8 mouse cellular contexts compared by ENCODE assay signal in genomic region chr8:80314826-80315225, GRCm38 (mm10).
A peak's percentile ranks its signal among the peaks of the same experiment; 100 is the strongest.
DNase-seq lines count a peak whose midpoint lies in the region; ATAC-seq and TF ChIP-seq lines count a peak whose summit lies in the region.

No protein-coding gene starts in this region.

- WGBS in kidney, postnatal 0 days: 8% methylated on average over 7 of the region's 7 CpGs

- no peaks in the 10 kb centered on the region for H3K9me3 ChIP-seq in kidney, postnatal 0 days (replicated peaks; ENCODE audit: low read length)

- no peak for TF ChIP-seq CTCF in kidney, postnatal 0 days (IDR thresholded peaks at IDR 0.05; ENCODE audit: low read depth)

- peaks cover 3% of the 10 kb centered on the region; the same call in 1 of the 2 replicates for H3K27me3 ChIP-seq in kidney, postnatal 0 days (ENCODE audit: insufficient read depth, low read length)

- H3K4me1 ChIP-seq in kidney, postnatal 0 days (replicated peaks; ENCODE audit: insufficient read depth, low read length): peaks cover 16% of the 10 kb centered on the region; the same call in 1 of the 2 replicates

- H3K9ac ChIP-seq in kidney, postnatal 0 days (ENCODE audit: low read depth, low read length): no peak overlapping the region

- peak; percentile 44 to 59 for DNase-seq in cerebellum, postnatal 10 days
- DNase-seq in cerebellum, adult 9-11 months: no peak
- DNase-seq in NIH3T3 (ENCODE audit: low read depth): peak; percentile 69
- DNase-seq in forelimb bud, embryonic 11.5 days (ENCODE audit: low read depth, low spot score): peak; percentile 90
- DNase-seq in kidney, postnatal 0 days (ENCODE audit: low spot score): peak; percentile 91
- DNase-seq in right cerebral cortex, postnatal 4 days: peak; percentile 18

- peak overlapping the region; percentile 52 for H3K4me2 ChIP-seq in kidney, postnatal 0 days (ENCODE audit: low read length)

- H3K27ac ChIP-seq in kidney, postnatal 0 days: 0 out of 2 replicates have a peak overlapping the region, but pooled peaks have one; percentile 33

- peak; percentile 75 for ATAC-seq in kidney, postnatal 0 days (replicated peaks; ENCODE audit: low FRiP score, low read depth)
- peak; percentile 68 for ATAC-seq in megakaryocyte progenitor cell, adult 5-6 weeks (replicated peaks; ENCODE audit: poor library complexity)
- no peak for ATAC-seq in erythroid progenitor cell, adult 5-6 weeks (replicated peaks; ENCODE audit: low FRiP score, poor library complexity, severe bottlenecking)

- no peak overlapping the region; the same call in 1 of the 2 replicates for H3K4me3 ChIP-seq in kidney, postnatal 0 days (replicated peaks; ENCODE audit: low read depth, low read length)

- H3K36me3 ChIP-seq in kidney, postnatal 0 days (ENCODE audit: insufficient read depth, low read length): no peaks in the 10 kb centered on the region
